Mouse (Mus musculus): ENCODE data around the gene Atrnl1.

DNA sequence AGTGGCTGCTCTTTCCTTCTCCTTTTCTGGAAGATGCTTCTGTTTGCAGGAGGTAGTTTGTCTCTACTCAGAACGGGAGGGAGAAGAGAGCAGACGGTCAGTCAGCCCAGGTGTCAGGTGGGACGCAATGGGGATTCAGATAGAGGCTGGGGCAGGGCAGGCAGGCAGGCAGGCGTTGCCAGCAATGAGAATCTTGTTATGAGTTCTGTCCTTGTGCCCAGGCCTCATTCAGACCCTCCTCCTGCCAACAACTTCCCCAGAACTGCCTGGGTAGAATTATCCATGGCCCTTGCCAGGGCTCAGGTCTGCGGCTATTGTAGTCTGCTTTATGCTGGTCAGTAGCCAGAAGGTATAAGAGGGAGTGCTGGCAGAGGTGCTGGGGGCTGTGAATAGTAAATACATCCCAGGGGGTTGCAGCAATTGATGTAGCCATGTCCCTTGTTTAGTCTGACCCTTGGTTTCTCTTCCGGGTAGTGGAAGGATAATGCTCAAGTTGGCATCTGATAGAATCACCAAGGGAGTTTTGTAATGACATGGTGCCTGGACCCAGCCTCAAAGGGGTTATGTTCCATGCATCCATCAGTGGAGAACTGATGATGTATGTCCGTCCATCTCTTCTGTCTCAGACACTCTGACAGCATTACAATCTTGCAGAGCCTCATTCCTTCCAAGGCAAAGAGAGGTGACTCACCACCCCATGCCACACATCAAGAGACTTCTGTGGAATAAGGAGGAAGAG, 554.2 kb downstream of the Atrnl1 start:
- TF ChIP-seq GATA1 (IDR thresholded peaks at IDR 0.05; ENCODE audit: borderline replicate concordance, low read length) (no peak), FLI1 (IDR thresholded peaks at IDR 0.05; ENCODE audit: low read length) (no peak)

Data from megakaryocyte, embryonic 14.5 days (primary cell).